Mouse (Mus musculus) liver, adult 2 months (tissue): ENCODE measurements around the gene C8g. TPM values are rescaled to one million over a fixed set of nuclear protein-coding genes. Genes with fewer than 3 reads are reported as not detected.

Experiments used
- DNase-seq: peaks from one replicate; pipeline ENCODE4 v3.0.0-alpha.2; 2011; ENCODE audit warnings: low read depth, low spot score; ENCODE audit errors: extremely low read depth
- H3K27ac ChIP-seq: fragments of 200-500 bp; replicated peaks from 2 replicates; pipeline ENCODE4 v1.5.1; 2012; ENCODE audit warnings: low read depth, mild to moderate bottlenecking, control low read depth, inconsistent platforms, low read length; ENCODE audit not compliant: insufficient read depth
- H3K27me3 ChIP-seq: fragments of 200-500 bp; 2 replicates; pipeline ENCODE4 v1.6.1; 2012; ENCODE audit warnings: mild to moderate bottlenecking, moderate library complexity, low read length, inconsistent platforms; ENCODE audit not compliant: control insufficient read depth, insufficient read depth
- H3K36me3 ChIP-seq: fragments of 200-500 bp; 2 replicates; pipeline ENCODE4 v1.6.1; 2012; ENCODE audit warnings: low read length, inconsistent platforms; ENCODE audit not compliant: control insufficient read depth, insufficient read depth
- H3K4me1 ChIP-seq: fragments of 200-500 bp; 2 replicates; pipeline ENCODE4 v1.6.1; 2011; ENCODE audit warnings: low read length; ENCODE audit not compliant: control insufficient read depth, insufficient read depth
- H3K4me3 ChIP-seq: fragments of 200-500 bp; 2 replicates; pipeline ENCODE4 v1.5.1; 2011; ENCODE audit warnings: low read depth, mild to moderate bottlenecking, control low read depth, low read length, moderate library complexity; ENCODE audit not compliant: insufficient read depth
- H3K79me2 ChIP-seq: fragments of 200-500 bp; 2 replicates; pipeline ENCODE4 v1.6.1; 2012; ENCODE audit warnings: inconsistent platforms, mild to moderate bottlenecking, low read length, moderate library complexity; ENCODE audit not compliant: control insufficient read depth, insufficient read depth
- H3K9ac ChIP-seq: fragments of 200-500 bp; 2 replicates; pipeline ENCODE4 v1.6.1; 2012; ENCODE audit warnings: low read depth, mild to moderate bottlenecking, control low read depth, inconsistent platforms, low read length
- CTCF ChIP-seq: fragments of 200-500 bp; IDR thresholded peaks from 2 replicates; pipeline ENCODE4 v1.5.1; 2011; ENCODE audit warnings: low read depth, low read length, control low read depth
- POLR2A ChIP-seq: fragments of 200-500 bp; IDR thresholded peaks from 2 replicates; pipeline ENCODE4 v1.6.1; 2011; ENCODE audit warnings: low read length, control low read depth; ENCODE audit not compliant: insufficient read depth; ENCODE audit errors: extremely low read depth
- WGBS: fragments of 180-500 bp; shearing (Covaris S2); methylation state at CpG from one replicate; pipeline ENCODE4 v1.1.7; 2018; 5-methylcytosine and 5-hydroxymethylcytosine counted together
- polyA plus RNA-seq: library from polyadenylated mRNA; depleted of rRNA; stranded (reverse); fragments of >200 nt; gene quantifications from 2 replicates; pipeline ENCODE4 v1.2.3, GENCODE M21; 2012; rRNA removed
- total RNA-seq: library from RNA; depleted of rRNA; stranded (reverse); fragments of >200 nt; gene quantifications from 2 replicates; pipeline ENCODE4 v1.2.3, GENCODE M21; 2014; rRNA removed

Gene C8g
- total and polyA plus RNA-seq, 2 experiments = 721 to 939 TPM

DNA sequence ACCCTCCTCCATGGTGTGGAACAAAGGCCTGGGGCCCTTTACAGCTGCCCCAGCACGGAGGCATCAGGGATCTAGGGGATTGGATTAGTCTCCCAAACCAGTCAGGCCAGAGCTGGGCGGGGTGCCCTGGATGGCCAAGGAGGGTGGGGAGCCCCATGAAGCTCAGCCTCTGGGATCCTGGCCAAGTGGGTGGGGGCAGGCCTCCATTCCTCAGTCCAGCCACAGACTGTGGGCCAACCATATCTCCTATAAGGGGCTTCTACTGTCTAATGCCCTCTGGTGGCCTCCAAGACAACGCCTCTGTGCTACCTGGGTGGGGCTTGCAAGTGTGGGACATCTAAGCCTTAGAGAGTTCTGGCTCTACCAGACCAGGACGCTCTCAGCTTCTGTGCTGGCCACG, 42.6 kb downstream of the C8g start:
- 76% methylated on average over 5 of the region's 5 CpGs for WGBS
- DNase-seq = peak; percentile 40
- TF ChIP-seq CTCF (no peak), POLR2A (no peak)
- no peak overlapping the region for H3K9ac ChIP-seq
- no peaks in the 10 kb centered on the region; the same call in 1 of the 2 replicates for H3K36me3 ChIP-seq
- H3K79me2 ChIP-seq = no peaks in the 10 kb centered on the region
- H3K4me3 ChIP-seq = no peak overlapping the region
- H3K27me3 ChIP-seq = no peaks in the 10 kb centered on the region
- no peak overlapping the region for H3K27ac ChIP-seq
- peaks cover 30% of the 10 kb centered on the region for H3K4me1 ChIP-seq

DNA sequence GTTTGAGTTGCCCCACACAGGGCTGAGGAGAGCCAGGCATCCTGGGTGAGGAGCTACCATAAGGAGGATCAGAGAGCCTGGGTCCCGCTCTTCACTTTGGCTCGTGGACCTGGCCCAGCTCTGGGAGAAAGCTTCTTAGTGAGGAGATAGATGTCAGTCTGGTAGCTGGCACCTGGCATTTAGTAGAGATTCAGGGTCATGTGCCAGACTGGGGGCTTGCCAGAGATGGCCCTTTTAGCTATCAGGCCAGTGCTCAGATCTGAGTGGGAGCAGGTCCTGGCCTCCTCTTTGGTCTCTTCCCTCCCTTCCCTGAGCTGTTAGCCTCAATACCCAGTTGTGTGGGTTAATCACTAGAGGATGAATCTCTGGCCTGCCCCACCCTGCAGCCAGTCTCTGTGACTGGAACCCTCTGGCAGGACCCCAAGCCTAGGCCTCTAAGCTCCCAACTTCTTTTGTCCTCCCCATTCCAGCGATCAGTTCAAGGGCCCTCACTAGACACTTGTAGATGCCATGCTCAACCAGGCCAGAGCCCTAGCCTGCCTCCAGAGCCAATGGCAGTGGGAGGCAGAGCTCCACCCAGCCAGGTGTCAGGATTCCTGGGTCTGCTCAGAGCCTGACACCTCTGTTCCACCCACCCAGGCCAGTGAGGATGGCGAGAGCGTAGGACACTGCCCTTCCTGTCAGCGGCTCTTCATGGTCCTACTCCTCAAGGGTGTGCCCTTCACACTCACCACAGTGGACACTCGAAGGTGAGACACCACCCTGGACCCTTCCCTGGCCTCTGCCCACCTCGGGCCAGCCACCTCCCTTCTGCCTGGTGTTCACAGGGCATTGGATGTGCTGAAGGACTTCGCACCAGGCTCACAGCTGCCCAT, 44.3 kb downstream of the C8g start:
- H3K36me3 ChIP-seq = no peaks in the 10 kb centered on the region; the same call in 1 of the 2 replicates
- 86% methylated on average over 9 of the region's 9 CpGs for WGBS
- no peaks in the 10 kb centered on the region for H3K79me2 ChIP-seq
- no peak overlapping the region for H3K9ac ChIP-seq
- DNase-seq = no peak
- H3K27ac ChIP-seq = no peak overlapping the region
- peaks cover 29% of the 10 kb centered on the region for H3K4me1 ChIP-seq
- H3K4me3 ChIP-seq = no peak overlapping the region
- TF ChIP-seq POLR2A (no peak), CTCF (no peak)
- H3K27me3 ChIP-seq = no peaks in the 10 kb centered on the region

DNA sequence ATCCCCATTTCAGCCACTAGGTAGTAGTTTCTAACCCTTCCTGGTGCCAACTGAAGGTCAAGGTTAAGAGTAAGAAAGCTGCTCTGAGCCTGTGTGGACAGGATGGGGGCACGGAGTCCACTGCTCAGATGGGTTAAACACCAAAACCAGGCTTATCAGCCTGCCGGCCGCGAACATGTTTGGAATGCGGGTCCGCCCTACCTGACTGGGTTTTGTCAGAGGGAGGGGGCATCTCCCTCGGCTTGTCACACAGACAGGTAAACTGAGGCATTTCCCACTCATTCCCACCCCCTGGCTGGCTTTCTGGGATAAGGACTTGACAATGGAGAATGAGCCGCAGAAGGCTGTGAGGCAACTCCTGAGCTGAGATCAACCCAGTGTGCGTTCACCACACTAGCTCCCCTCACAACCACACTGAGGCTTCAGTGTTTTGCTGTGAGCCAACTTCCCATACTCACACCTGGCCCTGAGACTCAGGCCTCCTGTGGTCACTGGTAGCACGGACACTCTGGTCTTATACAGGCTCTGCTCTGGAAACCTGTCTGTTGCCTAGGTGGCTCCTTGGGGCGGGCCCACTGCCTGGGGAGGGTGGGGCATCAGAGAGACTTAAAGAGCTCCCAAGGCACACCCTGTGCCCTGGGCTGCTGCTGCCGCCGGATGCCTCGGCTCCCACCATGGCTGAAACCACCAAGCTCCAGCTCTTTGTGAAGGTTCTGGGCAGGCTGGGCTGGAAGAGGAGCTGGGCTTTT, 45.1 kb downstream of the C8g start, which contains the start of gene Clic3:
Clic3 (plus strand) TSS at position 634 of the 749 bp plus-strand sequence.
- Histone ChIP-seq H3K9ac (no peak within 1 kb of the TSS), H3K36me3 (no peaks in the 10 kb centered on the region; the same call in 1 of the 2 replicates), H3K27ac (no peak within 1 kb of the TSS), H3K27me3 (no peaks in the 10 kb centered on the region), H3K4me1 (peaks cover 23% of the 10 kb centered on the region), H3K79me2 (no peaks in the 10 kb centered on the region), H3K4me3 (no peak within 1 kb of the TSS)
- no peak for TF ChIP-seq POLR2A
- WGBS = 62% methylated on average over 14 of the region's 14 CpGs
- DNase-seq = no peak

DNA sequence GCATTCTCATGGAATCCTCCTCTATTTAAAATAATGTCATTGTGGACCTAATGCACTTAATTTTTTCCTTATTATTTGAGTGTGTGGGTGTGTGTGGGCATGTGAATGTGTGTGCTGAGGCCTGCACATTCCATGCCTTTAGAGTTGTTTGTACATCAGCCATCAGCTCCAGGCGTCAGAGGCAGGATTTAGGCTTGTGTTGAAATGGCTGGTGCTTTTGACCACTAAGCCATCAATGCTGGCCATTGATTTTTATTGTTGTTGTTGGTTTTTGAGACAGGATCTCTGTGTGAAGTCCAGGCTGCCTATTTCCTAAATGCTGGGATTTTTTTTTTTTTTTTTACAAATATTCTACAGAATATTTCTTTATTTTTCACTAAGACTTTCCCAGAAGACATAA, 48.6 kb downstream of the C8g start:
- TF ChIP-seq CTCF (no peak), POLR2A (no peak)
- H3K27ac ChIP-seq = peak overlapping the region; percentile 67
- DNase-seq = peak; percentile 78
- no peak overlapping the region for H3K4me3 ChIP-seq
- H3K27me3 ChIP-seq = no peaks in the 10 kb centered on the region
- peaks cover 5% of the 10 kb centered on the region; the same call in 1 of the 2 replicates for H3K4me1 ChIP-seq
- H3K36me3 ChIP-seq = no peaks in the 10 kb centered on the region
- no peaks in the 10 kb centered on the region for H3K79me2 ChIP-seq
- WGBS = 17% methylated on average over 1 of the region's 1 CpGs
- no peak overlapping the region for H3K9ac ChIP-seq

DNA sequence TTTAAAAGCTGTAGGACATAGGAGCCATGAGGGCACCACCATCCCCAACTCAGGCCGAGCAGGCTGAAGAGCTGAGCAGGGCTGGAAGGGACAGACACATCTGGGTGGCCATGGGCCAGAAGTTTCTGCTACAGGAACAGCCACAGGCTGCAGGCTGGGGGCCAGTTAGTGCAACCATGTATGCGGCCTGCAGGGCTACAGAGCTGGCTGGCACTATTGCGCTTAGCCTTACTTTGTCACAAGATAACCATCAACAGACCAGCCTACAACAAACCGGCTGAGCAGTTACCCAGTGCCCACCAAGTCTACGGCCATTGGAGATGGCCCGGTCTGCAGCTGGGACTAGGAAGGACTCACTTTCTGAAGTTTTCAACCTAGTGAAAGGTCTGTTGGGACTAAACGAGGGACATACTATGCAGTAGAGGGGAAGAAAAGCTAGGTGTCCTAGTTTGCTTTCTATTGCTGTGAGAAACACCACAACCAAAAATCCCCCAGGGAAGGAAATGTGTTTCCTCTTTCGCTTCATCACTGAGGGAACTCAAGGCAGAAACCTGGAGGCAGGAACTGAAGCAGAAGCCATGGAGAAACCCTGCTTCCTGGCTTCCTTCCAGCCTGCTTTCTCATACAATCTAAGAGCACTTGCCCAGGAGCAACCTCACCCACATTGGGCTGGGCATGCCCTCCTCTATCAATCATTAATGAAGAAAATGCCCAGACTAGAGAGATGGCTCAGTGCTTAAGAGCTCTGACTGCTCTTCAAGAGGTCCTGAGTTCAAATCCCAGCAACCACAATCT, 50.5 kb downstream of the C8g start:
- no peaks in the 10 kb centered on the region for H3K27me3 ChIP-seq
- no peak overlapping the region for H3K9ac ChIP-seq
- H3K36me3 ChIP-seq = no peaks in the 10 kb centered on the region
- DNase-seq = peak; percentile 72
- peaks cover 5% of the 10 kb centered on the region; the same call in 1 of the 2 replicates for H3K4me1 ChIP-seq
- H3K79me2 ChIP-seq = no peaks in the 10 kb centered on the region
- TF ChIP-seq POLR2A (no peak), CTCF (no peak)
- H3K27ac ChIP-seq = no peak overlapping the region
- no peak overlapping the region for H3K4me3 ChIP-seq
- 81% methylated on average over 8 of the region's 8 CpGs for WGBS

Other genes starting within 250 kb of the C8g start
Only the 30 nearest of the 36 such genes appear.
- not detected in 2 replicates for gene Lrrc26, start 211.8 kb downstream of the C8g start, total RNA-seq
- 0.07 and 0.10 TPM in 2 replicates for gene Lrrc26, start 211.8 kb downstream of the C8g start, polyA plus RNA-seq
- gene Grin1, start 182.5 kb downstream of the C8g start, total RNA-seq = 0.07 TPM in 1 of 2 replicates, not detected in the other
- not detected in 2 replicates for gene Grin1, start 182.5 kb downstream of the C8g start, polyA plus RNA-seq
- gene Man1b1, start 169.4 kb downstream of the C8g start, total RNA-seq = 17.3 and 19.5 TPM in 2 replicates
- 8.1 TPM in 2 replicates for gene Man1b1, start 169.4 kb downstream of the C8g start, polyA plus RNA-seq
- gene Dpp7, start 145.4 kb downstream of the C8g start, total RNA-seq = 26.9 and 30.1 TPM in 2 replicates
- 28.6 and 45.1 TPM in 2 replicates for gene Dpp7, start 145.4 kb downstream of the C8g start, polyA plus RNA-seq
- gene Uap1l1, start 136.0 kb downstream of the C8g start, total RNA-seq = 3.3 and 5.4 TPM in 2 replicates
- gene Uap1l1, start 136.0 kb downstream of the C8g start, polyA plus RNA-seq = 3.0 and 8.1 TPM in 2 replicates
- 0.47 TPM in 1 of 2 replicates, not detected in the other for gene Sapcd2, start 129.4 kb downstream of the C8g start, total RNA-seq
- gene Sapcd2, start 129.4 kb downstream of the C8g start, polyA plus RNA-seq = not detected in 2 replicates
- gene Entpd2, start 105.8 kb downstream of the C8g start, total RNA-seq = 0.87 and 0.92 TPM in 2 replicates
- gene Entpd2, start 105.8 kb downstream of the C8g start, polyA plus RNA-seq = 5.6 and 9.7 TPM in 2 replicates
- 1.7 and 3.6 TPM in 2 replicates for gene Npdc1, start 102.4 kb downstream of the C8g start, total RNA-seq
- 8.4 and 8.9 TPM in 2 replicates for gene Npdc1, start 102.4 kb downstream of the C8g start, polyA plus RNA-seq
- gene Fut7, start 78.5 kb downstream of the C8g start, total RNA-seq = 0.13 TPM in 1 of 2 replicates, not detected in the other
- 0.07 and 0.21 TPM in 2 replicates for gene Fut7, start 78.5 kb downstream of the C8g start, polyA plus RNA-seq
- gene Abca2, start 73.0 kb downstream of the C8g start, total RNA-seq = 11.1 and 13.4 TPM in 2 replicates
- gene Abca2, start 73.0 kb downstream of the C8g start, polyA plus RNA-seq = 40.9 and 48.7 TPM in 2 replicates
- gene Clic3, start 44.9 kb downstream of the C8g start, total RNA-seq = 0.18 and 0.54 TPM in 2 replicates
- 6.2 and 9.2 TPM in 2 replicates for gene Clic3, start 44.9 kb downstream of the C8g start, polyA plus RNA-seq
- gene Paxx, start 40.6 kb downstream of the C8g start, total RNA-seq = 30.6 and 36.8 TPM in 2 replicates
- gene Paxx, start 40.6 kb downstream of the C8g start, polyA plus RNA-seq = 173 and 181 TPM in 2 replicates
- 7.7 and 8.9 TPM in 2 replicates for gene Ptgds, start 31.7 kb downstream of the C8g start, total RNA-seq
- gene Ptgds, start 31.7 kb downstream of the C8g start, polyA plus RNA-seq = 18.7 and 40.2 TPM in 2 replicates
- 0.40 TPM in 1 of 2 replicates, not detected in the other for gene Lcn12, start 7.8 kb downstream of the C8g start, total RNA-seq
- gene Lcn12, start 7.8 kb downstream of the C8g start, polyA plus RNA-seq = 0.25 and 0.27 TPM in 2 replicates
- 18.6 and 24.0 TPM in 2 replicates for gene Fbxw5, start 969 bp downstream of the C8g start, total RNA-seq
- 18.8 and 19.4 TPM in 2 replicates for gene Fbxw5, start 969 bp downstream of the C8g start, polyA plus RNA-seq
- gene Traf2, start 45.2 kb upstream of the C8g start, total RNA-seq = 4.0 and 5.2 TPM in 2 replicates
- gene Traf2, start 45.2 kb upstream of the C8g start, polyA plus RNA-seq = 7.0 and 9.9 TPM in 2 replicates
- gene Edf1, start 56.1 kb upstream of the C8g start, total RNA-seq = 206 and 247 TPM in 2 replicates
- gene Edf1, start 56.1 kb upstream of the C8g start, polyA plus RNA-seq = 153 and 186 TPM in 2 replicates
- gene Mamdc4, start 73.1 kb upstream of the C8g start, total RNA-seq = 7.5 and 7.8 TPM in 2 replicates
- 1.5 and 2.0 TPM in 2 replicates for gene Mamdc4, start 73.1 kb upstream of the C8g start, polyA plus RNA-seq
- 6.7 and 8.2 TPM in 2 replicates for gene Phpt1, start 73.5 kb upstream of the C8g start, total RNA-seq
- gene Phpt1, start 73.5 kb upstream of the C8g start, polyA plus RNA-seq = 38.3 and 39.4 TPM in 2 replicates
- not detected in 2 replicates for gene Ajm1, start 80.0 kb upstream of the C8g start, total RNA-seq
- gene Ajm1, start 80.0 kb upstream of the C8g start, polyA plus RNA-seq = 0.06 and 0.07 TPM in 2 replicates
- gene Rabl6, start 106.8 kb upstream of the C8g start, total RNA-seq = 11.7 and 15.4 TPM in 2 replicates
- gene Rabl6, start 106.8 kb upstream of the C8g start, polyA plus RNA-seq = 20.6 and 29.6 TPM in 2 replicates
- gene Ccdc183, start 116.0 kb upstream of the C8g start, total RNA-seq = under 0.01 and 0.07 TPM in 2 replicates
- gene Ccdc183, start 116.0 kb upstream of the C8g start, polyA plus RNA-seq = 0.06 TPM in 1 of 2 replicates, not detected in the other
- gene Tmem141, start 120.3 kb upstream of the C8g start, total RNA-seq = 40.0 and 40.9 TPM in 2 replicates
- 28.5 and 30.9 TPM in 2 replicates for gene Tmem141, start 120.3 kb upstream of the C8g start, polyA plus RNA-seq
- gene Fcna, start 126.3 kb upstream of the C8g start, total RNA-seq = 35.4 and 63.2 TPM in 2 replicates
- gene Fcna, start 126.3 kb upstream of the C8g start, polyA plus RNA-seq = 27.1 and 36.5 TPM in 2 replicates
- gene Lcn8, start 151.4 kb upstream of the C8g start, total RNA-seq = not detected in 2 replicates
- gene Lcn8, start 151.4 kb upstream of the C8g start, polyA plus RNA-seq = not detected in 2 replicates
- not detected in 2 replicates for gene Lcn5, start 156.2 kb upstream of the C8g start, total RNA-seq
- gene Lcn5, start 156.2 kb upstream of the C8g start, polyA plus RNA-seq = not detected in 2 replicates
- not detected in 2 replicates for gene Lcn6, start 175.1 kb upstream of the C8g start, total RNA-seq
- gene Lcn6, start 175.1 kb upstream of the C8g start, polyA plus RNA-seq = not detected in 2 replicates
- gene Lcn10, start 181.0 kb upstream of the C8g start, total RNA-seq = not detected in 2 replicates
- gene Lcn10, start 181.0 kb upstream of the C8g start, polyA plus RNA-seq = not detected in 2 replicates
- not detected in 2 replicates for gene Obp2a, start 198.3 kb upstream of the C8g start, total RNA-seq
- not detected in 2 replicates for gene Obp2a, start 198.3 kb upstream of the C8g start, polyA plus RNA-seq
- gene Bmyc, start 205.0 kb upstream of the C8g start, total RNA-seq = 1.0 and 1.9 TPM in 2 replicates
- 4.7 and 6.8 TPM in 2 replicates for gene Bmyc, start 205.0 kb upstream of the C8g start, polyA plus RNA-seq